Mouse (Mus musculus): ENCODE measurements at regions not wholly inside any gene's neighbourhood (a gene's known extent, or its start where the extent isn't known, plus 50 kb on each side); places are given as distances from the start of the nearest gene placed in this dataset.

GRCm38 (mm10) chr1:129219098-129219497 lies 54.0 kb upstream of the Thsd7b start:
- no peaks in the 10 kb centered on the region for H3K27me3 ChIP-seq
- H3K4me3 ChIP-seq: no peak overlapping the region
- H3K9ac ChIP-seq: no peak overlapping the region
- H3K4me2 ChIP-seq (replicated peaks): no peak overlapping the region
- no peak overlapping the region for H3K27ac ChIP-seq
- ATAC-seq (ENCODE audit: low FRiP score, low read depth): no peak
- H3K36me3 ChIP-seq: no peaks in the 10 kb centered on the region
- H3K9me3 ChIP-seq: no peaks in the 10 kb centered on the region
- no peaks in the 10 kb centered on the region for H3K4me1 ChIP-seq
- WGBS: 85% methylated on average over 2 of the region's 2 CpGs

GRCm38 (mm10) chr1:129208806-129209205 lies 64.3 kb upstream of the Thsd7b start:
- H3K9ac ChIP-seq: no peak overlapping the region
- ATAC-seq (ENCODE audit: low FRiP score, low read depth): no peak
- H3K4me2 ChIP-seq (replicated peaks): no peak overlapping the region
- WGBS: 92% methylated on average over 1 of the region's 1 CpGs
- H3K9me3 ChIP-seq: no peaks in the 10 kb centered on the region
- H3K4me3 ChIP-seq: no peak overlapping the region
- no peak overlapping the region for H3K27ac ChIP-seq
- no peaks in the 10 kb centered on the region for H3K27me3 ChIP-seq
- H3K4me1 ChIP-seq: no peaks in the 10 kb centered on the region
- H3K36me3 ChIP-seq: no peaks in the 10 kb centered on the region

GRCm38 (mm10) chr1:129208406-129208805 lies 64.7 kb upstream of the Thsd7b start:
- Histone ChIP-seq H3K9ac (no peak overlapping the region), H3K27me3 (no peaks in the 10 kb centered on the region), H3K9me3 (no peaks in the 10 kb centered on the region), H3K36me3 (no peaks in the 10 kb centered on the region), H3K4me3 (no peak overlapping the region), H3K4me1 (no peaks in the 10 kb centered on the region), H3K4me2 (replicated peaks) (no peak overlapping the region), H3K27ac (no peak overlapping the region)
- 73% methylated on average over 2 of the region's 2 CpGs for WGBS
- ATAC-seq (ENCODE audit: low FRiP score, low read depth): peak; percentile 66

- Histone ChIP-seq H3K9me3 (no peaks in the 10 kb centered on the region), H3K4me3 (no peak overlapping the region), H3K9ac (no peak overlapping the region), H3K4me1 (no peaks in the 10 kb centered on the region), H3K27me3 (no peaks in the 10 kb centered on the region), H3K36me3 (no peaks in the 10 kb centered on the region), H3K4me2 (replicated peaks) (no peak overlapping the region), H3K27ac (no peak overlapping the region)
- 87% methylated on average over 5 of the region's 5 CpGs for WGBS
- no peak for ATAC-seq (ENCODE audit: low FRiP score, low read depth)
Measured at GRCm38 (mm10) chr1:129207674-129208073, 65.4 kb upstream of the Thsd7b start.

GRCm38 (mm10) chr1:129180174-129180759 lies 92.8 kb upstream of the Thsd7b start:
- no peaks in the 10 kb centered on the region for H3K9me3 ChIP-seq
- no peak overlapping the region for H3K9ac ChIP-seq
- H3K36me3 ChIP-seq: no peaks in the 10 kb centered on the region
- H3K4me2 ChIP-seq (replicated peaks): no peak overlapping the region
- no peaks in the 10 kb centered on the region for H3K4me1 ChIP-seq
- H3K27ac ChIP-seq: no peak overlapping the region
- 89% methylated on average over 3 of the region's 3 CpGs for WGBS
- no peak overlapping the region for H3K4me3 ChIP-seq
- no peaks in the 10 kb centered on the region for H3K27me3 ChIP-seq
- ATAC-seq (ENCODE audit: low FRiP score, low read depth): no peak

- H3K9ac ChIP-seq: no peak overlapping the region
- H3K4me3 ChIP-seq: no peak overlapping the region
- H3K36me3 ChIP-seq: no peaks in the 10 kb centered on the region
- WGBS: 87% methylated on average over 8 of the region's 8 CpGs
- no peaks in the 10 kb centered on the region for H3K9me3 ChIP-seq
- H3K4me1 ChIP-seq: no peaks in the 10 kb centered on the region
- no peak overlapping the region for H3K4me2 ChIP-seq (replicated peaks)
- H3K27ac ChIP-seq: no peak overlapping the region
- ATAC-seq (ENCODE audit: low FRiP score, low read depth): no peak
- no peaks in the 10 kb centered on the region for H3K27me3 ChIP-seq
Measured at GRCm38 (mm10) chr1:129169936-129170335, 103.2 kb upstream of the Thsd7b start.

- Histone ChIP-seq H3K9me3 (no peaks in the 10 kb centered on the region), H3K27ac (no peak overlapping the region), H3K9ac (no peak overlapping the region), H3K4me1 (no peaks in the 10 kb centered on the region), H3K4me2 (replicated peaks) (no peak overlapping the region), H3K4me3 (no peak overlapping the region), H3K36me3 (no peaks in the 10 kb centered on the region), H3K27me3 (no peaks in the 10 kb centered on the region)
- peak; percentile 40; the same call in 1 of the 2 replicates for ATAC-seq (ENCODE audit: low FRiP score, low read depth)
- WGBS: 64% methylated on average over 1 of the region's 1 CpGs
Measured at GRCm38 (mm10) chr1:129150643-129151042, 122.5 kb upstream of the Thsd7b start.

GRCm38 (mm10) chr1:129148733-129149388 lies 124.2 kb upstream of the Thsd7b start:
- Histone ChIP-seq H3K4me2 (replicated peaks) (no peak overlapping the region), H3K27me3 (no peaks in the 10 kb centered on the region), H3K36me3 (no peaks in the 10 kb centered on the region), H3K9ac (no peak overlapping the region), H3K9me3 (no peaks in the 10 kb centered on the region), H3K4me3 (no peak overlapping the region), H3K4me1 (no peaks in the 10 kb centered on the region), H3K27ac (no peak overlapping the region)
- ATAC-seq (ENCODE audit: low FRiP score, low read depth): no peak
- 40% methylated on average over 7 of the region's 7 CpGs for WGBS

- 49% methylated on average over 4 of the region's 4 CpGs for WGBS
- Histone ChIP-seq H3K4me1 (no peaks in the 10 kb centered on the region), H3K9me3 (no peaks in the 10 kb centered on the region), H3K36me3 (no peaks in the 10 kb centered on the region), H3K27me3 (no peaks in the 10 kb centered on the region), H3K4me3 (no peak overlapping the region), H3K27ac (no peak overlapping the region), H3K4me2 (replicated peaks) (no peak overlapping the region), H3K9ac (no peak overlapping the region)
- ATAC-seq (ENCODE audit: low FRiP score, low read depth): no peak
Measured at GRCm38 (mm10) chr1:129146395-129147094, 126.6 kb upstream of the Thsd7b start.

- no peak overlapping the region for H3K27ac ChIP-seq
- H3K9ac ChIP-seq: no peak overlapping the region
- H3K36me3 ChIP-seq: no peaks in the 10 kb centered on the region
- H3K4me1 ChIP-seq: no peaks in the 10 kb centered on the region
- H3K27me3 ChIP-seq: no peaks in the 10 kb centered on the region
- WGBS: 85% methylated on average over 7 of the region's 7 CpGs
- no peak for ATAC-seq (ENCODE audit: low FRiP score, low read depth)
- H3K9me3 ChIP-seq: no peaks in the 10 kb centered on the region
- H3K4me2 ChIP-seq (replicated peaks): no peak overlapping the region
- no peak overlapping the region for H3K4me3 ChIP-seq
Measured at GRCm38 (mm10) chr1:129138783-129139182, 134.3 kb upstream of the Thsd7b start.

GRCm38 (mm10) chr1:129106961-129107557 lies 166.0 kb upstream of the Thsd7b start:
- Histone ChIP-seq H3K4me3 (no peak overlapping the region), H3K4me1 (no peaks in the 10 kb centered on the region), H3K27me3 (no peaks in the 10 kb centered on the region), H3K9ac (no peak overlapping the region), H3K36me3 (no peaks in the 10 kb centered on the region), H3K9me3 (no peaks in the 10 kb centered on the region), H3K27ac (no peak overlapping the region), H3K4me2 (replicated peaks) (no peak overlapping the region)
- WGBS: 65% methylated on average over 1 of the region's 1 CpGs
- ATAC-seq (ENCODE audit: low FRiP score, low read depth): no peak

- no peak overlapping the region for H3K9ac ChIP-seq
- ATAC-seq (ENCODE audit: low FRiP score, low read depth): peak; percentile 36; the same call in 1 of the 2 replicates
- 75% methylated on average over 8 of the region's 8 CpGs for WGBS
- H3K36me3 ChIP-seq: no peaks in the 10 kb centered on the region
- H3K9me3 ChIP-seq: no peaks in the 10 kb centered on the region
- H3K4me1 ChIP-seq: no peaks in the 10 kb centered on the region
- H3K4me3 ChIP-seq: no peak overlapping the region
- no peak overlapping the region for H3K4me2 ChIP-seq (replicated peaks)
- no peaks in the 10 kb centered on the region for H3K27me3 ChIP-seq
- no peak overlapping the region for H3K27ac ChIP-seq
Measured at GRCm38 (mm10) chr1:129100997-129101396, 172.1 kb upstream of the Thsd7b start.
